Mouse (Mus musculus) lung, adult 2 months (tissue): Measurements from ENCODE around the gene Spata13.

ENCODE experiments used
- CTCF ChIP-seq: fragments of 200-500 bp; IDR thresholded peaks from 2 replicates; pipeline ENCODE4 v1.5.1; 2011; ENCODE audit warnings: mild to moderate bottlenecking, low read length, control low read depth; ENCODE audit not compliant: insufficient read depth
- POLR2A ChIP-seq: fragments of 200-500 bp; IDR thresholded peaks from 2 replicates; pipeline ENCODE4 v1.6.1; 2011; ENCODE audit warnings: low read depth, mild to moderate bottlenecking, control low read depth, low read length, borderline replicate concordance; ENCODE audit errors: extremely low read depth

DNA sequence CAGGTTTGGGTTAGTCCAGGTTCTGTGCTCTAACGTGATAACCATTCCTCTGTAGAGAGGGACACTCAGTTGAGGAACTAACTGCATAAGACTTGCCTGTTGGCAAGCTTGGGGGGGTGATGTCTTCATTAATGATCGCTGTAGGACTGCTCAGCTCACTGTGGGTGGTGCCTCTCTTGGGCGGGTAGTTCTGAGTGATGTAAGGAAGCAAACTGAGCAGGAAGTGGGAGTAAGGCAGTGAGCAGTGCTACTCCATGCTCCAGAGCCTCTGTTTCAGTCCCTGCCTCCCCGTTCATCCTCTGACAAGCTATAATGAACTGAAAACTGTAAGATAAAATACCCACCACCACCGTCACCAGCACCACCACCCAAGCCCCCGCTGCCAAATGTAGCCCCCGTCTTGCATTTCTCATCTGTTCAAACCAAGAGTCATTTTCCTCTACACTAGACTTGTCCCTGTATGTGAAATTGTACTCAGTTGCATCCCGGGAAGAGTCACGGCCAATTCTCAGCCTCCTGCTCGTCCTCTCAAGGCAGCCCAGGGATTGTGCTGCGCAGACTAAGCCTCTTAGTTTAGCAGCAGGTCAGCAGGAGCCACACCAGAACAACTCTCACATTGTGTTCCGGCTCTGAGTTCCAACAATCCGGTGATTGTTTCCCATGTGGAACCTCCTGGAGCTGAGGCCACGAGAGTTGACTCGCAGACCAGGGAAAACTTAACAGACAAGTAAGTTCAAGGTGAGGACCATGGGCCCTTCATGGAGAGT lies 46.9 kb upstream of the Spata13 start:
- TF ChIP-seq POLR2A (no peak), CTCF (no peak)
